Mouse (Mus musculus): ENCODE data around the gene Ap2a2. TPM values are rescaled to one million over a fixed set of nuclear protein-coding genes. Genes with fewer than 3 reads are reported as not detected.
"Not testable (repeated sequence)": the region's sequence is repeated elsewhere in the genome, so short reads cannot be mapped to it uniquely, and the experiment has no call there.

The Ap2a2 gene
- total RNA-seq, 2 experiments from 2014 or later = 48.9 to 56.1 TPM

DNA sequence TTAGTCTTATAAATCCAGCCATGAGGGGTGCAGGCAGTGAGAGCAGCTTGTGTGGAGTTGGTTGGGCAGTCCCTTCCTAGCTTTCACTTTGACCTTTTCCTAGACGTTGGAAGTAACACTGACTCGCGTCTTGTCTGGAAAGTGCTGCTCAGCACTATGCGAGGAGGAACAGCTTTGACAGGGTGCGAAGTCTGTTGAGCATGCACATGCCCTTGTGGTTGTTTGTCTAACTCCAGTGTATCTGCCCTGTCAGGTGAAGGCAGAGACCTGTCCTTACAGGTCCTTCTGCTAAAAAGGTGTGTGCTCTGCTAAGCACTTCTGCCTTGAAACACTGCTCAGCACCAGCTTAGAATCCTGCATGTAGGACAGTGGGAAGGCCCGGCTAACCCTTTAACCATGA, 26.9 kb downstream of the Ap2a2 start:
- no peak for DNase-seq (ENCODE audit: low spot score)
- intact Hi-C loops (cut with DNase I) = no loop called here

DNA sequence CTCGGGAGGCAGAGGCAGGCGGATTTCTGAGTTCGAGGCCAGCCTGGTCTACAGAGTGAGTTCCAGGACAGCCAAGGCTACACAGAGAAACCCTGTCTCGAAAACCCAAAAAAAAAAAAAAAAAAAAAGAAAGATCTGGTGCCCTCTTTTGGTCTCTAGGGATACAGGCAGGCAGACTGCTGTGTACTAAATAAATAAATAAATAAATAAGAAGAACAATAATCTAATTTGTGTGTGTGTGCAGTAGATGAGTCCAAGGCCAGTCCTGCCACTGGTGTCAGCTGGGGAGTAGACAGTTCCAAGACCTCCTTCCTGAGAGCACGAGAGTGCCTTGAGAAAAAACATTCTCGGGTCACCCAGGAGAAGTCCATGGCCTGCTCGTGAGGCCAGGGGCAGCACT, 28.3 kb downstream of the Ap2a2 start:
- intact Hi-C loops (cut with DNase I); DNase-seq (ENCODE audit: low spot score): not testable (repeated sequence)

DNA sequence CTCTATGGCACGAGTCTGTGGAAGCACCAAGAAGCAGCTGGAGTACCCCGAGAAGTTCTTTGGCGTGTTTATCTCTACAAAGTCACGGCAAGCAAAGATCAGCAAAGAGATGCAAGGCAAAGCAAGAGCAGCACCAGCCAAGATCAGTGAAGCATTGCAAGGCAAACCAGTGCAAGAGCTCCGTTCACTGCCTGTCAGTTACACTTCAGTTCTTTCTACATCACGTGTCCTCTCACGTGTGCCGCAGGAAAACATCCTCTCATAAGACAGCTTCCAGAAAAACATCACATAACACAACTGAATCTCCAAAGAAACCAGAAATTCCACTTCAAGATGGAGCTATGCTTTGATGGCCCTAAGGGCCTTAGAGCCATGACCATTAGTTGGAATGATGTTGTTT, 29.0 kb downstream of the Ap2a2 start:
- DNase-seq (ENCODE audit: low spot score) = no peak
- intact Hi-C loops (cut with DNase I) = no loop called here

DNA sequence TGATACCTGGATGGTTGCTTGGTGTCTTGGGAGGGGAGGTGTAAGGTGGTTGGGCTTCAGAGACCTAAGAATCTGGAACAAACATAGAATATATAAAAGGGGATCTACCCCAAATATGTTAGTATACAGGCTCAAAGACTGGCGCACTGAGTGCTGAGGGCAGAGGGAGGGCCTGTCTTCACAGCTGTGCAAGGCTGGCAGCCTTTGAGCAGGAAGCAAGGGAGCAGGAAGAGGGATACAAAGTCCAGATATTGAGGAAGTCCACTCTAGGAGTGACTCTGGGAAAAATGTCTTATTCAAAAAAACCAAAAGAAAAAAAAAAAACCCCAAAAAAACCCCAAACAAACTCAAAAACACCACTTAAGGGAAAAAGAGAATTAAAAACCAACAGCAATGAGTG, 30.1 kb downstream of the Ap2a2 start:
- DNase-seq (ENCODE audit: low spot score) = no peak
- intact Hi-C loops (cut with DNase I) = no loop called here

GRCm38 (mm10) chr7:141593056-141593455, 31.1 kb downstream of the Ap2a2 start:
- DNase-seq (ENCODE audit: low spot score) = no peak
- intact Hi-C loops (cut with DNase I) = no loop called here

- no peak for DNase-seq (ENCODE audit: low spot score)
- intact Hi-C loops (cut with DNase I) = no loop called here
Measured at GRCm38 (mm10) chr7:141596971-141597370, 35.0 kb downstream of the Ap2a2 start.

DNA sequence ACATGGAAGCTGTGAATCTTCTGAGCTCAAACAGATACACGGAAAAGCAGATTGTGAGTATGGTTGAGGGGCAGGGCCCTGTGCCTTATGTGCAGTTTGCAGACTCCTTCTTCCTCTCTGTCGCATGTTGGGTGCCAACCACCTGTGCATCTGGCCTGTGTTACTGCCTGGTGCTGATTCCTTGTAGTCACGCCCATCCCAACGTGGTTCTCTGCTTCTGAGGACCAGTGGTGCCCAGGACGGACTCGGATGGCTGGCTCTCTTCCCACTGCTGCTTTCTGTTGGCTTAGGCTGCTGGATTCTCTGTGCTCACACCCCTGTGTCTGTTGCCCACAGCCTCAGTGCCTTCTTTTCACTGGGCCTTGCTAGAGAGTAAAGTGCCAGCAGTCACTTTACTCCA, 35.6 kb downstream of the Ap2a2 start:
- no peak for DNase-seq (ENCODE audit: low spot score)
- intact Hi-C loops (cut with DNase I) = no loop called here

DNA sequence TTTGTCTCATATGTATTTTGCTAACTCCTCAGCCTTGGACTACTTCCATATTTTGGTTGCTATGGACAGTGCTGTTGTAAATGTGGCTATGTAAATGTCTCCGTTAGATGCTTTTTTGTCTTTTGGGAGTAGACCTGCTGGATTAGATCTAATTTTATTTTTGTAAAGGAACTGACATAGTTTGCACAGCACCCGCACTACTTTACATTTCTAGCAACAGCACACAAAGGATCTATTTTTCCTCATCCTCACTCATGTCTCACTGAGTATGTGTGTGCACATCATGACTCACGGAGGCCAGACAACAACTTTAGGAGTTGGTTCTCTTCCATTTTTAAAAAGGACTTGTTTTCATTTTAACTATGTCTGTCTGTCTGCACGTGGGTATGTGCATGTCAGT, 45.7 kb downstream of the Ap2a2 start:
- DNase-seq (ENCODE audit: low spot score) = no peak
- intact Hi-C loops (cut with DNase I) = no loop called here

DNA sequence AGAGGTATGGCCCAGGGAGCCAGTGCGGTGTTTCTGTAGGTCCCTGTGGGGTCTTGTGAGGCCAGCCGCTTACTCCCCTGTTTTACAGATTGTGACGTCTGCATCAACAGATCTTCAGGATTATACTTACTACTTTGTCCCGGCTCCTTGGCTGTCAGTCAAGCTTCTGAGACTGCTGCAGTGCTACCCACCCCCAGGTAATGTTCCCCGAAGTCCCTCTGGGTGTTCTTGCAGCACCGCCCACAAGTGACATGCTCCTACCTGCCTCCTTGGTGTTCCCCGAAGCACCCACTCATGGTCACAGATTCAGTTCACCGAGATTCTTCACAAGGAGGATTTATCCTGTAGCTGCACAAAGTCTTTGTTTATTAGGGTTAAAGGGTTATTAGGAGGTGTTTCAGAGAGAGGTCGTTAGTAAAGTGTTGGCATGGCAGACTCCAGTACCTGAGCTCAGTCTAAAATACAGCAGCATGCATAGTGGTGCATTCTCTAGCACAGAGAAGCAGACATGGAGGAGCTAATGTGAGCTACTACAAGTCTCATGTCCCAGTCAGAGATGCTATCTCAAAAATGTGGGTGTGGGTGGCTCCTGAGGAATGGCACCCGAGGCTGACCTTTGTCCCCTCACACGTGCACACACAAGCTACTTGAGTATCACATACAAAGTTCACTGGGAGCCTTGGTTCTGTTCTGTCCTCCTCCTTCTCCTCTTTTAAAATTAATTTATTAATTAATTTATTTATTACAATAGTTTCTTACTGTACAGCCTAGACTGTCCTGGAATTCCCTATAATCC, 47.9 kb downstream of the Ap2a2 start:
- intact Hi-C loops (cut with DNase I) = loop anchor here (2.0 to 5.0 kb wide), 2 partner anchors 45 to 68 kb away; no protein-coding TSS in a partner anchor

GRCm38 (mm10) chr7:141611711-141612370, 49.9 kb downstream of the Ap2a2 start:
- intact Hi-C loops (cut with DNase I) = loop anchor here (2.0 to 5.0 kb wide), 2 partner anchors 47 to 70 kb away; no protein-coding TSS in a partner anchor
- DNase-seq (ENCODE audit: low spot score) = peak; percentile 29

More for the DNA sequence above, 47.9 kb downstream of the Ap2a2 start:
- DNase-seq (ENCODE audit: low spot score) = no peak

DNA sequence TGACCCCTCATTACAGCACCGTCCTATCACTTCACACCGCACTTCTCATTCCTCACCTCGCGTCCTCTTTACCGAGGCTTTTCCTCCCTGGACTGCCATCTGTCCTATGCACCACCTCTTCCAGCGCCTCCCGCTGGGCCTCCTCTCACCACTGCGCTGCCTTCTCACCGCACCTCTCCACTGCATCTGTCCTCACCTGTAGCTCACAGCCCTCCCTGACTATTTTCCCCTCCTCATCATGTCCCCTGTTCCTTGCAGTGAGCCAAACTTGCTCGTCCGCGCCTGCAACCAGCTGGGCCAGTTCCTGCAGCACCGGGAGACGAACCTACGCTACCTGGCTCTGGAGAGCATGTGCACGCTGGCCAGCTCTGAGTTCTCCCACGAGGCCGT, 50.4 kb downstream of the Ap2a2 start:
- DNase-seq (ENCODE audit: low spot score) = no peak
- intact Hi-C loops (cut with DNase I) = loop anchor here (5.0 kb wide), 1 partner anchor 70 kb away; no protein-coding TSS in a partner anchor

DNA sequence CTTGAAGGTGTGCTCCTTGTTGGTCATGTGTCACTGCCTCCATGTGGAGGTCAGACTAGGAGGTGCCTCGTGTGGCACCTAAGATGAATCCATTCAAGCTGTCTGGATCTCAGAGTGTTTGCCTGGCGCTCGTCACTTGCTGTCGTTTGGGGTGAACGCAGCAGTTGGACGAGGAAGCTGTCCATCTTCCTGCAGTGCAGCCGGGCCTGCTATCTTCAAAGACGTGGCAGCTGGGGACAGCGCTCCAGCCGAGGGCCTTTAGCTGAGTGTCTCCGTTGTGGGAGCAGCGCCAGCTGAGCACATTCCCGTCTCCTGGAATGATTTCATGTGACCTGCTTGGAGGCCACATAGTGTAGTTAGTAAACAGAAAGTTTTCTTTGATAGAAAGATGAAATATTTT, 50.8 kb downstream of the Ap2a2 start:
- intact Hi-C loops (cut with DNase I) = loop anchor here (5.0 kb wide), 1 partner anchor 70 kb away; no protein-coding TSS in a partner anchor
- DNase-seq (ENCODE audit: low spot score) = peak; percentile 37

DNA sequence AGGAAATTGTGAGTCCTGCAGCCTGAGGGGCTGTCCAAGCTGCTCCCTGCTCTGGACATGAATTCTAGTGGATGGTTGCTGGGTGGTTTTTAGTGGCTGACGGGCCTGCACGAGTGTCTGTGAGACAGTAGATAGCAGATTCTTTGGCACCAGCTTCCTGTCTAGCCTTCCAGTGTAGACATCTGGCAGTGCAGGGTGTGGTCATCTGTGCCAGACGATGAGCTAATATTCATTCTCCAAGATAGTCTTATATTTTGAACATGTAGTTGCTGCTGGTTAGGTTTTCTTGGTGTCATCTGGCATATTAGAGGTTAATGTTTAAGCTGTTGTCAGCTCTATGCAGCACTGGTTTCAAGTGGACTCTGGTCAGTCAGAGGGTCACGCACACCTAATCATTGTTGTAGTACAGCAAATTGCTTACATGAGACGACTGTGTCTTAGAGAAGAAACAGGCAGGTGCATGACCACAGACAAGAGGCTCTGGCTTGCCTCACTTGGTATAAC, 52.4 kb downstream of the Ap2a2 start:
- intact Hi-C loops (cut with DNase I) = loop anchor here (5.0 kb wide), 1 partner anchor 72 kb away; no protein-coding TSS in a partner anchor

GRCm38 (mm10) chr7:141624214-141624613, 62.2 kb downstream of the Ap2a2 start:
- intact Hi-C loops (cut with DNase I) = no loop called here
- DNase-seq (ENCODE audit: low spot score) = no peak

More for the DNA sequence above, 52.4 kb downstream of the Ap2a2 start:
- DNase-seq (ENCODE audit: low spot score) = no peak

DNA sequence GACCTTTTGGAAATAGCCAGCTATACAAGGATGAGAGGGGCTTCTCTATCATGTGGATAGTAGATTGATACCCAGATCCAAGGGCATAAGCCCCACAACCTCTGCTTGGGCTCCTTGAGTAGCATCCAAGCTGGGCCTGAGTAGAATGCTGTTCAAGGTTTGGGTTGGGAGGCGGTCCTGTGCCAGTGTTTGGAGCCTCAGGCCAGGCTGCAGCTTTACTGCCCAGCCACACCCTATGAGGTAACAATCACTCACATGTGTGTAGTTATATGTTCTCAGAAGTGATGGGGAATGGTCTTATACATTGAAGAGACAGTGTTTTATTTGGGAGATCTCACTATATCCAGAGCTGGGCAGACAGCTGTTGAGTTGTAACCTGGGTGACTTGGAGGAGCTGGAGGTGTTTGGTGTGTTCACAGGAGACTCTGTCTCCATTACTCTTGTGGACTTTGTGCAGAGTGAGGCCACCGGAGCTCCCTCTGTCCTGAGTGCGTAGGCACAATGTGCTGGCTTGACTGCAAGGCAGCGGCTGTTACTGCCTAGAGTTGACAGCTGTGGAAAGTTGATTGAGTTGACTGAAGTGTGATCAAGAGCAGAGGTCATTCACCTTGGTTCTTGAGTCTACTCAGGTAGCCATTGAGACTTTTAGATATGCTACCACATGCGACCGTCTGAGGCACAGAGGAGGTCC, 63.3 kb downstream of the Ap2a2 start:
- DNase-seq (ENCODE audit: low spot score) = no peak
- intact Hi-C loops (cut with DNase I) = no loop called here

DNA sequence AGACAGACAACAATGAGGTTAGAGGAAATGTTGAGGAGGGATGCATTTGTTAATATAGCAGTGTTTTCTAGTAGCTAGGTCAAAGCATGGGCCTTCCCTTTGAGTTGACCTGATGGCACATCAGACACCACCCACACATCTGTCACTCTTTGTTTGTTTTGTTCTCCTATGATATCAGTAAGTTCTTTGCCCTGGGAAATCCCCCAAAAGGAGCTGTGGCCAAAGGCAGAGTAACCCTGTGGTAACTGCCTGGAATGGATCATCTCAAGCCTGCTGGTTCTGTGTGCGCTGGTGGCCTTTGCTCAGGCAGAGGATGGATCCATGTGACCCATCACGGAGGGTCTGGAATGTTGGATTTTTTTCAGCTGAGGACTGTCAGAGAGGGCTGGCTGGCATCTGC, 66.0 kb downstream of the Ap2a2 start:
- intact Hi-C loops (cut with DNase I) = no loop called here
- no peak for DNase-seq (ENCODE audit: low spot score)

DNA sequence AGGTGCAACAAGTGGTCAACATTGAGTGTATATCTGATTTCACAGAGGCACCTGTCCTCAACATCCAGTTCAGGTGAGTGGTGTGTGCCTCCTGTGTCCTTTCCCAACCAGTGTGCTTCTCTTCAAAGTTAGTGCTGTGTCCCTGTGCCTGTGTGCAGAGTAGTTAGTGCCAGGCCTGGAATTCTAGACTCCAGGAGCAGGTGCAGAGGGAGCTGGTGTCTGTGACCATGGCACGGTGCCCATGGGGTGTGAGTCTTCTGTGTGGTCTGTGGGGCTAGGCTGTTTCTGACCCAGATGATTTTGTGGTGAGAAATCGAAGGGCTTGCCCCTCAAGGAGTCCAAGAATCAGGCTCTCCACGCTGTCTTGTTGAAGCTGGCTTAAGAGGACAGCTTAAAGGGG, 67.3 kb downstream of the Ap2a2 start:
- DNase-seq (ENCODE audit: low spot score) = no peak
- intact Hi-C loops (cut with DNase I) = no loop called here

DNA sequence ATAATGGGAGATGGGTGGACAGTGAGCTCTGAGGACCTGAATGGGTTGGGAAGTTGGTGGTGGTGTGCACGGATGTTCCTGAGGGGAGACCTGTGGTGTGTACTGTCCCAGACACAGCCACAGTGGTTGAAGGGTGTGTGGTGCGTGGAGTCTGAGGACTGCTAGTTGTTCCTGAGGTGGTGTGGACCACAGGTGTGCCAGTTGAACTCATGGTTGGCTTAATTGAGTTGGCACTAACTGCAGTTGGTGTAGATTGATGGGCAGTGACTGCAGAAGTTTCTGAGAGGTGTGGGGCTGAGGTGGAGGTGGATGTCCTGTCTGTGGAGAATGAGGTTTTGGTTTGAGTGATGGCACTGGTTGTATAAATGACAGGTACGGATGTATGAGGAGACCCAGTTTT, 76.1 kb downstream of the Ap2a2 start:
- intact Hi-C loops (cut with DNase I); DNase-seq (ENCODE audit: low spot score): not testable (repeated sequence)

DNA sequence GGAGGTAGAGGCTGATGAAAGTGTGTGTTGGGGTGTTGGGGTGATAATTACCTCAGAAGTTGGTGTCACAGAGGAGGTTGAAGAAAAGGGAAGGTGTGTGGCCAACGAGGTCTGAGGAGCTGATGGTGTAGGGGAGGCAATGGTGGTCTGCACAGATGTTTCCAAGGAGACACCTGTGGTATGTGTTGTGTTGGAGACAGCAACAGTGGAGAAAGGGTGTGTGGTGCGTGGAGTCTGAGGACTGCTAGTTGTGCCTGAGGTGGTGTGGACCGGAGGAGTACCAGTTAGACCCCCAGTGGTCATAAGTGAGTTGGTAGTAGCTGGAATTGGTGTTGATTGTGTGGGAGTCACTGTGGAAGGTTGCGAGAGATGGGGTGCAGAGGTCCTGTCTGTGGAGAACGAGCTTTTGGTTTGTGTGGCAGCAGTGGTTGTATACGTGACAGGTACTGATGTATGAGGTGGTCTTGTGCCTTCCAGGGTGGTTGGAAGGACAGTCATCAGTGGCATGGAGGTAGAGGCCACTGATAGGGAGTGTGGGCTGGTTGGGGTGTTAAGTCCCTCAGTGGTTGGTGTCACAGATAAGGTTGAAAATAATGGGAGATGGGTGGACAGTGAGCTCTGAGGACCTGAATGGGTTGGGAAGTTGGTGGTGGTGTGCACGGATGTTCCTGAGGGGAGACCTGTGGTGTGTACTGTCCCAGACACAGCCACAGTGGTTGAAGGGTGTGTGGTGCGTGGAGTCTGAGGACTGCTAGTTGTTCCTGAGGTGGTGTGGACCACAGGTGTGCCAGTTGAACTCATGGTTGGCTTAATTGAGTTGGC, 76.8 kb downstream of the Ap2a2 start:
- intact Hi-C loops (cut with DNase I); DNase-seq (ENCODE audit: low spot score): not testable (repeated sequence)

Data from heart, postnatal 25 days (tissue).